Mouse (Mus musculus) effector memory CD4-positive, alpha-beta T cell, adult 5 months (primary cell): Measurements from ENCODE around the gene Oxld1. TPM values are rescaled to one million over a fixed set of nuclear protein-coding genes. Genes with fewer than 3 reads are reported as not detected.

Experiments used
- polyA plus RNA-seq: library from polyadenylated mRNA; unstranded; fragments of 100-300 nt; shearing (Covaris generic); gene quantifications from one replicate; pipeline ENCODE4 v1.2.1, GENCODE M21; 2017

Oxld1 gene
- 2.0 TPM for polyA plus RNA-seq

DNA sequence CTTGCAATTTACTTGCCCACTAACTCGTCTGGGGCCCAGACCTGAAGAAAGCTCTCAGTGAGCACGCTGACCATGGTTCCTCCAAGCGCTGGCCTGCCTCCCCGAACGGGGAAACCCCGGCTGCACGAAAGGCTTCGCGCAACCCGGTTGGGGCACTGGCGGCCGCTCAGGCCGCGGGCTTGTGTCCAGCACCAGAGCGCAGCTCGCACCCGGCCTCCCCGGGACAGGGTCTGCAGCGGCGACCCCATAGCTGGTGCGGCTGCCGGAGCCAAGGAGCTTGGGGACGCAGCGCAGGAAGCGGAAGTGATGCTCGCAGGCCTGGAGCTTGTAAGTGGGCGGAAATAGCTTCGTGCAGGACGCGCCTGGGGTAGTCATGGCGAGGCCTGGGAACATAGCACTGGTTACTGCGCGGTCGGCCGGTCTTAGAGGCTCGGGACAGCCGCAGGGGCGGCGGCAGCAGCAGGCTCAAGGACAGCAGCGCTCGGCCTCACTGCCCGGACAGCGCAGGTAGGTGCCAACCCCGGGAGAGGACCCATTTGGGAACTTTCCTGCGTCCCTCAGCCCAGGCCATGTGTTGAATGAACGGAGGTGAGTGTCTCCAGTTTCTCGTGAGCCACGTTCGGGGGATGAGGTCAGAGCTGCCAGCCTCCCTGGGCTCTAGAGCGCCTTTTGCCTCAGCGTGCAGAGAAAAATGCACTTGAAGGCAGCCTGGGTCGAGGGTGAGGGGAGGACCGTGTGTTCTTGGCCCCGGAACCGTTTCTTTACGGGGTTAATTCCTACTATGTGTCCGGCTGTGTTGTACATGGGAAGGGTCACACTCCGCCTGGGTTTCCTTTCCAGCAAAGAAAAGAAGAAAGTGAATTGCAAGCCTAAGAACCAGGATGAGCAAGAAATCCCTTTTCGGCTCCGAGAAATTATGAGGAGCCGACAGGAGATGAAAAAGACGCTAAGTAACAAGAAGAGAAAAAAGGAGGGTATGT is at the start of gene Oxld1, which contains the start of gene Ccdc137:
Gene Oxld1, minus strand, starts transcription at position 297 of the 980 bp plus-strand sequence.
Gene Ccdc137, plus strand, starts transcription at position 344 of the 980 bp plus-strand sequence.

GRCm38 (mm10) chr11:120491317-120492023 is 33.6 kb upstream of the Oxld1 start, which contains the start of gene Slc25a10:
Slc25a10 (plus strand) TSS chr11:120491840.

GRCm38 (mm10) chr11:120484265-120484981 is 26.6 kb upstream of the Oxld1 start, which contains the start of gene Mrpl12:
Mrpl12 (plus strand) TSS chr11:120484613.

GRCm38 (mm10) chr11:120467051-120467735 is 9.3 kb upstream of the Oxld1 start, which contains the start of gene Arl16:
Arl16 (minus strand) TSS chr11:120467607.

GRCm38 (mm10) chr11:120453306-120453705 is 4.6 kb downstream of the Oxld1 start, which contains the start of gene Pde6g:
Pde6g (minus strand) TSS chr11:120453500.

GRCm38 (mm10) chr11:120442344-120442743 is 15.5 kb downstream of the Oxld1 start, which contains the start of gene Tspan10:
Tspan10 (plus strand) TSS chr11:120442644.

DNA sequence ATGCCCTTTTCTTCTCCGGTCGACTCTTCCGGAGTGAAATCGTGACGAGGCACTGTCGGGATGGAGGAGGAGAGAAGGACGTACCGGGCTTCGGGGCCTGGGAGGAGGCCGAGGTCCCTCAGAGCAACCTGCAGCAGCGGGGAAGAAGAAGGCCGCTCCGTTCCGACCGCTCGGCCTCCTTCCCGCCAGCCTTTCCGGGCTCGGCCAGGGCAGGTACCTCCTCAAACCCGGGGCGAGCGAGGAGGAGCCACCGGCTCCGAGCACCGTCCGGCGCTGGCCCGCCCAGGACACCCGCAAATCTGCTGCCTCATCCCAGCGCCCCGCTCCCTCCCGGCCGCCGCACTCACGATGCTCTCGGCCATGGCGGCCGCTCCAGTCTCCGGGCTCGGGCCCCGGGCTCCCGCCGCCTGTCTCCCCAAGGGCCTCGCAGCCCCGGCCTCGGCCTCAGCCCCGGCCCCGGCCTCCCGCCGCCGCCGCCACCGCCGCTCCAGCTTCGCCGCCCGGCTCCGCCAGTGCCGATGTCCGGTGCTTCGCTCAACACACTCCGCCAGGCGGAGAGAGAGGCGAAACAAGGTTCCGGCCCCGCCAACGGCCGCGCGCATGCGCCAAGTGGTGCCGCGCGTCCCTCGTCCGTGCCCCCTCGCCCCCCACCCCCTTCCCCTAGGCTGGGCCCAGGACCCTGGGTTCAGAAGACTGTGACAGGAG is 20.6 kb downstream of the Oxld1 start, which contains the start of gene Nploc4:
Gene Nploc4, minus strand, starts transcription at position 557 of the 705 bp plus-strand sequence.

Other genes with a start within 250 kb of the Oxld1 start
- 0.19 TPM for gene Bahcc1, start 225.1 kb downstream of the Oxld1 start, polyA plus RNA-seq
- 2,667 TPM for gene Actg1, start 109.5 kb downstream of the Oxld1 start, polyA plus RNA-seq
- gene Fscn2, start 96.5 kb downstream of the Oxld1 start, polyA plus RNA-seq, result not detected
- gene Faap100, start 79.3 kb downstream of the Oxld1 start, polyA plus RNA-seq, result 22.5 TPM
- 54.3 TPM for gene Nploc4, start 20.4 kb downstream of the Oxld1 start, polyA plus RNA-seq
- not detected for gene Tspan10, start 15.4 kb downstream of the Oxld1 start, polyA plus RNA-seq
- gene Pde6g, start 4.6 kb downstream of the Oxld1 start, polyA plus RNA-seq, result not detected
- gene Ccdc137, start within 50 bp of the Oxld1 start, polyA plus RNA-seq, result 19.8 TPM
- 10.7 TPM for gene Arl16, start 9.5 kb upstream of the Oxld1 start, polyA plus RNA-seq
- gene Mrpl12, start 26.5 kb upstream of the Oxld1 start, polyA plus RNA-seq, result 29.0 TPM
- gene Slc25a10, start 33.8 kb upstream of the Oxld1 start, polyA plus RNA-seq, result 9.9 TPM
- not detected for gene Gcgr, start 72.6 kb upstream of the Oxld1 start, polyA plus RNA-seq
- 63.3 TPM for gene Mcrip1, start 91.7 kb upstream of the Oxld1 start, polyA plus RNA-seq
- not detected for gene Ppp1r27, start 93.1 kb upstream of the Oxld1 start, polyA plus RNA-seq
- 187 TPM for gene P4hb, start 115.2 kb upstream of the Oxld1 start, polyA plus RNA-seq
- 737 TPM for gene Arhgdia, start 123.6 kb upstream of the Oxld1 start, polyA plus RNA-seq
- 275 TPM for gene Alyref, start 140.3 kb upstream of the Oxld1 start, polyA plus RNA-seq
- gene Anapc11, start 140.4 kb upstream of the Oxld1 start, polyA plus RNA-seq, result 80.0 TPM
- gene Npb, start 150.4 kb upstream of the Oxld1 start, polyA plus RNA-seq, result not detected
- 159 TPM for gene Pcyt2, start 159.9 kb upstream of the Oxld1 start, polyA plus RNA-seq
- gene Sirt7, start 167.2 kb upstream of the Oxld1 start, polyA plus RNA-seq, result 158 TPM
- gene Mafg, start 175.5 kb upstream of the Oxld1 start, polyA plus RNA-seq, result 52.8 TPM
- 0.24 TPM for gene Pycr1, start 185.7 kb upstream of the Oxld1 start, polyA plus RNA-seq
- not detected for gene Myadml2, start 190.1 kb upstream of the Oxld1 start, polyA plus RNA-seq
- not detected for gene Notum, start 203.1 kb upstream of the Oxld1 start, polyA plus RNA-seq
- gene Aspscr1, start 214.9 kb upstream of the Oxld1 start, polyA plus RNA-seq, result 103 TPM